Mouse (Mus musculus) heart, embryonic 16.5 days (tissue): Measurements from ENCODE around the gene Pou3f1. TPM values are rescaled to one million over a fixed set of nuclear protein-coding genes. Genes with fewer than 3 reads are reported as not detected.

ENCODE experiments used
- ATAC-seq: fragments of 200-750 bp; cut with Nextera tagmentation; replicated peaks from 2 replicates; pipeline ENCODE4 v1.8.0; 2017; ENCODE audit warnings: moderate number of reproducible peaks; ENCODE audit not compliant: insufficient read depth, low FRiP score; ENCODE audit errors: extremely low read depth
- H3K27ac ChIP-seq: fragments of 300-500 bp; sonication (generic); 2 replicates; pipeline ENCODE4 v1.5.1; 2014; ENCODE audit warnings: mild to moderate bottlenecking, low read length, control low read depth, moderate library complexity
- H3K27me3 ChIP-seq: fragments of 300-500 bp; sonication (generic); 2 replicates; pipeline ENCODE4 v1.6.1; 2014; ENCODE audit warnings: low read length, mixed read lengths; ENCODE audit not compliant: control insufficient read depth, insufficient read depth
- H3K36me3 ChIP-seq: fragments of 300-500 bp; sonication (generic); 2 replicates; pipeline ENCODE4 v1.6.1; 2014; ENCODE audit not compliant: control insufficient read depth, insufficient read depth
- H3K4me1 ChIP-seq: fragments of 300-500 bp; sonication (generic); 2 replicates; pipeline ENCODE4 v1.6.1; 2014; ENCODE audit warnings: low read length, mixed read lengths; ENCODE audit not compliant: control insufficient read depth, insufficient read depth
- H3K4me2 ChIP-seq: fragments of 300-500 bp; sonication (generic); 2 replicates; pipeline ENCODE4 v1.6.1; 2014; ENCODE audit warnings: low read depth, mild to moderate bottlenecking, control low read depth, low read length
- H3K4me3 ChIP-seq: fragments of 300-500 bp; sonication (generic); 2 replicates; pipeline ENCODE4 v1.5.1; 2014; ENCODE audit warnings: mild to moderate bottlenecking, control low read depth, low read length
- H3K9ac ChIP-seq: fragments of 300-500 bp; sonication (generic); 2 replicates; pipeline ENCODE4 v1.6.1; 2014; ENCODE audit warnings: low read length, control low read depth
- H3K9me3 ChIP-seq: fragments of 300-500 bp; sonication (generic); replicated peaks from 2 replicates; pipeline ENCODE4 v1.6.1; 2016; ENCODE audit warnings: low read length; ENCODE audit not compliant: control insufficient read depth
- WGBS: fragments of 180-500 bp; shearing (Covaris S2); extraction: QIAGEN DNeasy Blood & Tissue Kit; methylation state at CpG from one replicate; pipeline ENCODE4 v1.1.7; 2014; 5-methylcytosine and 5-hydroxymethylcytosine counted together
- polyA plus RNA-seq: library from polyadenylated mRNA; unstranded; fragments of >200 nt; fragmentation: Nextera tagmentation; extraction: Ambion mirVana; gene quantifications from 2 replicates; pipeline ENCODE4 v1.2.1, GENCODE M21; 2015

The Pou3f1 gene
- polyA plus RNA-seq, 1 experiment from 2014 or later, result 0.17 TPM

GRCm38 (mm10) chr4:124659251-124660217 lies 2.9 kb downstream of the Pou3f1 start:
- Histone ChIP-seq H3K36me3 (no peaks in the 10 kb centered on the region), H3K4me3 (peak overlapping the region; percentile 67), H3K9me3 (no peaks in the 10 kb centered on the region), H3K9ac (peak overlapping the region; percentile 44; the same call in 1 of the 2 replicates), H3K4me1 (peaks cover 6% of the 10 kb centered on the region; the same call in 1 of the 2 replicates), H3K27me3 (peaks cover 87% of the 10 kb centered on the region), H3K27ac (no peak overlapping the region), H3K4me2 (peak overlapping the region; percentile 47)
- no peak for ATAC-seq
- 2% methylated on average over 68 of the region's 68 CpGs for WGBS

- Histone ChIP-seq H3K36me3 (no peaks in the 10 kb centered on the region), H3K4me3 (no peak overlapping the region), H3K9me3 (no peaks in the 10 kb centered on the region), H3K27ac (no peak overlapping the region), H3K4me1 (peaks cover 6% of the 10 kb centered on the region; the same call in 1 of the 2 replicates), H3K27me3 (peaks cover 84% of the 10 kb centered on the region), H3K9ac (no peak overlapping the region), H3K4me2 (no peak overlapping the region)
- 58% methylated on average over 3 of the region's 3 CpGs for WGBS
- no peak for ATAC-seq
Observed at GRCm38 (mm10) chr4:124660603-124661002, 4.0 kb downstream of the Pou3f1 start.

GRCm38 (mm10) chr4:124663034-124663433 lies 6.4 kb downstream of the Pou3f1 start:
- Histone ChIP-seq H3K9me3 (no peaks in the 10 kb centered on the region), H3K27me3 (peaks cover 67% of the 10 kb centered on the region), H3K36me3 (no peaks in the 10 kb centered on the region), H3K27ac (no peak overlapping the region), H3K4me2 (no peak overlapping the region), H3K4me1 (peaks cover 6% of the 10 kb centered on the region; the same call in 1 of the 2 replicates), H3K9ac (no peak overlapping the region), H3K4me3 (no peak overlapping the region)
- 33% methylated on average over 3 of the region's 3 CpGs for WGBS
- no peak for ATAC-seq

- peaks cover 4% of the 10 kb centered on the region; the same call in 1 of the 2 replicates for H3K4me1 ChIP-seq
- no peaks in the 10 kb centered on the region for H3K9me3 ChIP-seq
- H3K9ac ChIP-seq, result no peak overlapping the region
- H3K27me3 ChIP-seq, result peaks cover 58% of the 10 kb centered on the region
- H3K4me2 ChIP-seq, result no peak overlapping the region
- 77% methylated on average over 9 of the region's 9 CpGs for WGBS
- H3K36me3 ChIP-seq, result no peaks in the 10 kb centered on the region
- no peak overlapping the region for H3K27ac ChIP-seq
- no peak for ATAC-seq
- H3K4me3 ChIP-seq, result no peak overlapping the region
Observed at GRCm38 (mm10) chr4:124664185-124664584, 7.6 kb downstream of the Pou3f1 start.

- no peak overlapping the region for H3K4me3 ChIP-seq
- 65% methylated on average over 15 of the region's 15 CpGs for WGBS
- no peaks in the 10 kb centered on the region for H3K9me3 ChIP-seq
- H3K36me3 ChIP-seq, result no peaks in the 10 kb centered on the region
- no peak for ATAC-seq
- no peaks in the 10 kb centered on the region; the same call in 1 of the 2 replicates for H3K4me1 ChIP-seq
- no peak overlapping the region for H3K27ac ChIP-seq
- H3K27me3 ChIP-seq, result peaks cover 56% of the 10 kb centered on the region
- no peak overlapping the region for H3K9ac ChIP-seq
- no peak overlapping the region for H3K4me2 ChIP-seq
Observed at GRCm38 (mm10) chr4:124664604-124665003, 8.0 kb downstream of the Pou3f1 start.

- no peaks in the 10 kb centered on the region for H3K9me3 ChIP-seq
- H3K4me2 ChIP-seq, result no peak overlapping the region
- no peak overlapping the region for H3K9ac ChIP-seq
- no peak overlapping the region for H3K27ac ChIP-seq
- no peak overlapping the region for H3K4me3 ChIP-seq
- no peak for ATAC-seq
- peaks cover 8% of the 10 kb centered on the region for H3K4me1 ChIP-seq
- peaks cover 48% of the 10 kb centered on the region for H3K27me3 ChIP-seq
- 47% methylated on average over 14 of the region's 14 CpGs for WGBS
- no peaks in the 10 kb centered on the region for H3K36me3 ChIP-seq
Observed at GRCm38 (mm10) chr4:124667476-124668033, 10.9 kb downstream of the Pou3f1 start.

- 21% methylated on average over 8 of the region's 8 CpGs for WGBS
- H3K4me1 ChIP-seq, result peaks cover 13% of the 10 kb centered on the region
- H3K4me3 ChIP-seq, result no peak overlapping the region
- no peaks in the 10 kb centered on the region for H3K9me3 ChIP-seq
- no peak overlapping the region for H3K4me2 ChIP-seq
- no peak for ATAC-seq
- H3K36me3 ChIP-seq, result no peaks in the 10 kb centered on the region
- no peak overlapping the region for H3K27ac ChIP-seq
- H3K9ac ChIP-seq, result no peak overlapping the region
- H3K27me3 ChIP-seq, result peaks cover 48% of the 10 kb centered on the region
Observed at GRCm38 (mm10) chr4:124668078-124668477, 11.5 kb downstream of the Pou3f1 start.

GRCm38 (mm10) chr4:124670232-124670631 lies 13.6 kb downstream of the Pou3f1 start:
- H3K9ac ChIP-seq, result no peak overlapping the region
- no peaks in the 10 kb centered on the region for H3K9me3 ChIP-seq
- no peak overlapping the region for H3K4me2 ChIP-seq
- peaks cover 13% of the 10 kb centered on the region for H3K4me1 ChIP-seq
- peaks cover 31% of the 10 kb centered on the region for H3K27me3 ChIP-seq
- no peak overlapping the region for H3K27ac ChIP-seq
- 57% methylated on average over 8 of the region's 8 CpGs for WGBS
- no peaks in the 10 kb centered on the region for H3K36me3 ChIP-seq
- H3K4me3 ChIP-seq, result no peak overlapping the region
- ATAC-seq, result no peak

GRCm38 (mm10) chr4:124671583-124671982 lies 15.0 kb downstream of the Pou3f1 start:
- Histone ChIP-seq H3K36me3 (no peaks in the 10 kb centered on the region), H3K27ac (no peak overlapping the region), H3K4me1 (peaks cover 13% of the 10 kb centered on the region), H3K9ac (no peak overlapping the region), H3K4me2 (no peak overlapping the region), H3K9me3 (no peaks in the 10 kb centered on the region), H3K4me3 (no peak overlapping the region), H3K27me3 (peaks cover 30% of the 10 kb centered on the region)
- 21% methylated on average over 7 of the region's 7 CpGs for WGBS
- no peak for ATAC-seq
